Mouse (Mus musculus) cerebellum, adult 11 months (tissue): ENCODE measurements around the gene Cpne4.
A peak's percentile ranks its signal among the peaks of the same experiment; 100 is the strongest.

ENCODE experiments used
- DNase-seq: peaks from one replicate; pipeline ENCODE4 v3.0.0; 2022

Gene Cpne4

DNA sequence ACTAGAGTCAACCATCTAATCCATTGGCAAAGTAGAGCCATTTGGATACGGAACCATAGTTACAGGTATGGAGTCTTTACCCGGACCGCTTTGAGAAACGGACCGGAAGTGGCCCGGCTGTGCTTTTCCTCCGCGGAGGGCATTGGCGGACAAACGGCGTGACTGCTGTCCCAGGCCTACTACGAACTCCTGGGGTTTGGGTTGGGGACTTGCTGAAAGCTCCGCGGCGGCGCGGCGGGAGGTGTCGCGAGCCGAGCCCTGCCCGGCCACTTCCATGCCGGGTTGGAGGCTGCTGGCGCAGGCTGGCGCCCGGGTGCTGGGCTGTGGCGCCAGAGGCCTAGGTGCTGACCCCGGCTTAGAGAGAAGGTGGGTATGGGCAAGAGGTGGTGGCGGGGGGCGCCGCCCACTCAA lies 506.1 kb downstream of the Cpne4 start, which contains the start of gene Mrpl3:
Mrpl3 (plus strand) TSS at position 93 of the 411 bp plus-strand sequence.
- DNase-seq = peak; percentile 80

DNA sequence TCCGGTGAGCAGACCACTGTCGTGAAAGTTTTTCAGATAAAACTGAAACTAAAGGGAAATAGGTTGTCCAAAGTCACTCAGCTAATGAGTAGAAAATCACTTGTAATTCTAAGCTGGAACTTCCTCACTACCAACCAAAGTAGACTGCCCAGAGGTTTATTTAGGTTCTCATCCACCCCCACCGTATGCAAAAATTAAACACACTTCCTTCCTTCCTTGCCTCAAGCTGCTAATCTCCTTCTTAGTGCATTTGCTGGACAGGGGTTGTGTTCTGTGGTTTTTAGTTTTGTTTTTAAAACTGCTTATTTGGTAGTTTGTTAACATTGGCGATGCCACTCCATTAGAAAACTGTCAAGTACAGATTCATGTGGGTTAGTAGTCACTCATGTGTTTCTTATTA lies 506.7 kb downstream of the Cpne4 start:
- no peak for DNase-seq

DNA sequence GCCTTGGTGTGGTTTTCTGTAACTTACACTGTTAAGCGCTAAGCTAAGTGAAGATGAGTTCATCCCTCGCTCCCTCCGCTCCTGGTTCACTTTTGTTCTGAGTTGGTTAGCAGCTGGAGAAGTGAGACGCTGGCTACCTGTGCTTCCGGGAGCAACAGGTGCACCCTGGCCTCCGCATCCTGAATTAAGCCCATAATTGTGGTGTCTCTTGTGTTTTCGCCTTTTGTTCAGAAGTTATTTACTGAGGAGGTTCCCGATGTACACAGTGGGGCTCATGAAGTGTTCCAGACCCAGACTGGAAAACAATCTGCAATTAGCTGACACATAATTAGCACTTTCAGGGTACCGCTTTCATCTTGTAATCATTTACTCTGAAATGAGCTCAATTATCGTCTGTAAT lies 522.0 kb downstream of the Cpne4 start:
- DNase-seq = no peak

DNA sequence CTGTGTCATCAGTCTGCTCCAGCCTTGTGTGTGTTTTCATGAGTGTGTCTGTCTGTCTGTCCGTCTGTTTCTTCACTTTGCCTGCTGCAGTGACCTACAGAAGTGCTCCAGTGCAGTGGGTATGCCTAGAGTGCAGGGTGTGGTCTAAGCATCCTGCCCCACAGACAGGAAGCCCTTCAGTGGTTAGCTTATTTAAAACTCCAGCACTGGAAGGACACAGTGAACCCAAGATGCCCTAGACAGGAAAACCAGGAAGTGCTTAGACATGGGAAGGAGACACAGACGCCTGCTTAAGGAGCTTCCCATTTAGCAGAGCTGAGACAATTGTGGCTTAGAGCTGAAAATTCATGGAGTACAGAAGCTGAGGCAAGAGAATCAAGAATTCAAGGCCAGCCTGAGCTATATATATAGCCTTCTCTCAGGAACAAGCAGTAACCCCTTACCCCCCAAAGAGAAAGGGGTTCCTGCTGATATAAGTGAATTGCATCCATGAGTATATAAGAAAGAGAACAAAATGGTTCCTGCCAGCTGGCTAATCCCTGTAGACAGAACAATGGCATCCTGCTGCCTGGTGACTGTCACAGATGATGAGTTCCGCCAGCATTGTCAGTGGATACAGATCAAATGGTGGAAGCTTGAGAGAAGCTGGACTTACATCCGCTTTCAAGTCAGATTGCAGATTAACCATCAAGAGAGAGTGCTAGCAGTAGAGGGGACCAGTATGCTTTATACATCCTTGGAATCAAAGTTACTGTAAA lies 526.1 kb downstream of the Cpne4 start:
- no peak for DNase-seq

DNA sequence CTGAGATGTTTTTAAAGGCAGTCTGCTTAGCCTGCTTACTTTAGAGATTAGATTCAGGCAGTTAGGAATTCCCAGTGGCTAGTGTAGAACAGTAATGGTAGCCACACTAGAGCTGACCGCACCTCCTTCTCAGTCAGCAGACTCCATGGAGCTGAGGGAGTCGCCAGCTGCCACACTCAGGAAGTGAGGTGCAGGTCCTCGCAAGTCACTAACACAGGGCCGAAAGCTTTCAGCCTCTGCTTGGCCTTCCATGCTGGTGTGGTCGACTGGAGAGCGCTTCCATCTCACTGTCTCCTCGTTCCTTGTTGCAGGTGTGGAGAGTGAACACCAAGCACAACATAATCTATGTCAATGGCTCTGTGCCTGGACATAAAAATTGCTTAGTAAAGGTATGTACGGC lies 527.8 kb downstream of the Cpne4 start:
- no peak for DNase-seq

DNA sequence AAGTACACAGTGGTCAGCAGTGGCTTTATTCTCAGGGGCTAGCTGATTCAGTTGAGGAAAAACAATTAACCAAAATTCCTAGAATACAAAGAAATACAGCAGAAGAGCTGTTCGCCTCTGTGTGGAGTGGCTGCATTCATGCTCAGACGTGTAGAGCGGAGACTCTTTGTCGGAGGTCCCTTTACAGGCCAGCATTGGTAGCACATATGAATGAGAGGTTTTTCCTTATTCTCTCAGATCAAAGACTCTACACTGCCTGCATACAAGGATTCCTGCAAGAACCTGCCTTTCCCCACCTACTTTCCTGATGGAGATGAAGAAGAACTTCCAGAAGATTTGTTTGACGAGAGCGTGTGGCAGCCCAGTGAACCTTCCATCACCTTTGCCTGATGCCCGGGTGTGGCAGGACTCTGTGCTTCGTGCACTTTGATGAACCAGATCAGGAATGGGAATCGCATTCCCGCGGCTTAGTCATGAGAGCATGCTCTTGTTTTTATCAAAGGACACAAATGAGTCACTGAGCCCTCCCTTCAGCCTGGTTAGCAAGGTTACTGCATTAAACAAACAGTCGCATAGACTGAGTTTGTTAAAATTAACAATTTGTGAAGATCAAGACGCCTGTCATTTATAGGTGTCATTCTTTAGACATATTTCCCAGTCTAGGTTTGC lies 529.8 kb downstream of the Cpne4 start:
- no peak for DNase-seq

DNA sequence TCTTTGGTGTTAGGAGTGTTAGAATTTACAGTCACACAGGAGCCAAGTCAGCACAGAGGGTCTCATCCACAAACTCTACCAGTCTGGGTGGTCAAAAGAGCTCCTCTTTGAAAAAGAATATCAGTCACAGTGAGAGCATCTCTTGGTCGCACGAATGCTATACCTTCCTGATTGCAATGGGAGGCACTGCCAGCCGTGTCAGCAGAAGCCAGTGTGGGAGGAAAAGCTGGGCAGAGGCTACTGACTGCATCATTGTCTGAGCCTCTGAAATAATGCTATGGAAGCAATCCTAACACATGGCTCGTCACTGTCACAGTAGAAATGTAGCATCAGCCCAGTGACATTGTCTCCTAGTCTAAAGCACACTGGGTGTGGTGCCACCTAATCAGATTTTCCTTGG lies 531.4 kb downstream of the Cpne4 start:
- DNase-seq = no peak

DNA sequence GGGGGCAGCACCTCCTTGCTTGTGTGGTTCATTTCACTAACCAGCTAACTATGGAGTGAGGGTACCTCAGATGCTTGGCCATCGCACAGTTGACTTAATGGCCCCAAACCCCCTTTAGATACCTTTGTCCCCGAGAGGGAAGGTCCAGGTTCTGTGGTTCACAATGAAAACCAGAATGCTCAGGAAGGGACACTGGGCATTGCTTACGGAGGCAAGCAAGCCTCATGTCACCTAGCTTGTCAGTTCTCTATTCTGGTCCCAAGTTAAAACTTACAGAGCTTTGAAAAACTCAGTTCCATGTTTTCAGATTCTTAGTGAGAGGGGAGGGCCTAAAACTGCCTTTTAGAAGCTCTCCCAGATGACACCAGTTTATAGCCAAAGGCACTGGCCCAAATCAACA lies 533.2 kb downstream of the Cpne4 start:
- no peak for DNase-seq
